19 mouse cellular contexts compared by ENCODE assay signal in the genomic region with DNA sequence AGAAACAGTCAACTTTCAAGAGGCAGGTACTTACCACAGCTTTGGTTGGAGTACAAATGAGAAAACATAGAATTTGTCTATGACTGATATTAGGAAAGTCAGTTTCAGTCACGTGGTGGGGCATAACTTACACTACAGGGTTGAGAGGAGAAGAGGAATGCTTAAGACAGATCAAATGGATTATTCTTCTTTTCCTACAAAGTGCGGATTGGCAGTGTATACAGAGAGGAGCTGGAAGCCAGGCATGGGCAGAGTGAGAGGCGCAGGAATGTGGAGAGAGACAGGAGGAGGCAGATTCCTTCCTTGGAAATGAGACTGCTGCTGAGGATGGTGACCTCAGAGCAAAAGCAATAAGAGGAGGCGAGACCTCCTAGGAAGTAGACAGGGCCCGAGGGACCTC.
"Had no signal": no experiment of that assay in that cellular context is flagged by ENCODE, and none has a peak within 500 bp of the region (broad histone marks: within the 10 kb centered on the region; RNA-seq: fewer than 3 reads in every experiment).

No protein-coding gene starts in this region.

- H3K27me3 ChIP-seq: midbrain, embryonic 13.5 days; midbrain, embryonic 15.5 days; neural tube, embryonic 13.5 days; neural tube, embryonic 15.5 days; stomach, embryonic 15.5 days had no signal

- ATAC-seq: midbrain, embryonic 13.5 days; midbrain, embryonic 15.5 days had no signal

- DNase-seq: lung, adult 18-20 months; lung, embryonic 14.5 days; lung, postnatal 10 days; lung, postnatal 4 days; retina, postnatal 1 day; right cerebral cortex, adult 18-20 months; right cerebral cortex, postnatal 25 days; right cerebral cortex, postnatal 4 days; thymus, adult 2 months; thymus, postnatal 25 days; thymus, postnatal 4 days had no signal

- H3K4me2 ChIP-seq: lung, embryonic 14.5 days; midbrain, embryonic 13.5 days; midbrain, embryonic 15.5 days; neural tube, embryonic 13.5 days; neural tube, embryonic 15.5 days; stomach, embryonic 15.5 days had no signal

- H3K9ac ChIP-seq: lung, embryonic 14.5 days; midbrain, embryonic 13.5 days; midbrain, embryonic 15.5 days; neural tube, embryonic 13.5 days; neural tube, embryonic 15.5 days; stomach, embryonic 15.5 days had no signal

- H3K9me3 ChIP-seq: midbrain, embryonic 10.5 days; midbrain, embryonic 13.5 days; midbrain, embryonic 15.5 days; neural tube, embryonic 13.5 days; neural tube, embryonic 15.5 days; stomach, embryonic 15.5 days had no signal

- H3K36me3 ChIP-seq: midbrain, embryonic 10.5 days; midbrain, embryonic 13.5 days; midbrain, embryonic 15.5 days; neural tube, embryonic 13.5 days; neural tube, embryonic 15.5 days; stomach, embryonic 15.5 days had no signal

- H3K4me3 ChIP-seq: midbrain, embryonic 10.5 days; midbrain, embryonic 13.5 days; midbrain, embryonic 15.5 days; myocyte; neural tube, embryonic 13.5 days; neural tube, embryonic 15.5 days; stomach, embryonic 15.5 days had no signal

- H3K27ac ChIP-seq: midbrain, embryonic 10.5 days; midbrain, embryonic 13.5 days; midbrain, embryonic 15.5 days; neural tube, embryonic 13.5 days; neural tube, embryonic 15.5 days; stomach, embryonic 15.5 days; stomach, postnatal 0 days had no signal
